In genomic region chr16:26400971-26401370, GRCm38 (mm10) we compare ENCODE assay signal across 11 mouse cellular contexts. TPM values are rescaled to one million over a fixed set of nuclear protein-coding genes. Genes with fewer than 3 reads are reported as not detected.
DNase-seq lines count a peak whose midpoint lies in the region; ATAC-seq and TF ChIP-seq lines count a peak whose summit lies in the region.
"Had no signal": no experiment of that assay in that cellular context is flagged by ENCODE, and none has a peak within 500 bp of the region (broad histone marks: within the 10 kb centered on the region; RNA-seq: fewer than 3 reads in every experiment).

No protein-coding gene starts in this region.

- peak; percentile 19; the same call in 1 of the 2 replicates for ATAC-seq in hindbrain, embryonic 15.5 days (ENCODE audit: low FRiP score, low read depth)
- ATAC-seq in hindbrain, embryonic 16.5 days, result no peak
- ATAC-seq in stomach, postnatal 0 days (ENCODE audit: low FRiP score, low TSS enrichment), result no peak; the same call in 1 of the 2 replicates
- no peak for ATAC-seq in midbrain, embryonic 16.5 days

- H3K36me3 ChIP-seq in hindbrain, embryonic 15.5 days, result no peaks in the 10 kb centered on the region
- H3K36me3 ChIP-seq in hindbrain, embryonic 16.5 days (ENCODE audit: control insufficient read depth, insufficient read depth, low read length), result no peaks in the 10 kb centered on the region
- no peaks in the 10 kb centered on the region for H3K36me3 ChIP-seq in stomach, postnatal 0 days (ENCODE audit: control insufficient read depth, insufficient read depth, low read length)
- H3K36me3 ChIP-seq in hindbrain, embryonic 10.5 days, result no peaks in the 10 kb centered on the region
- no peaks in the 10 kb centered on the region for H3K36me3 ChIP-seq in midbrain, embryonic 16.5 days (ENCODE audit: control insufficient read depth, insufficient read depth, low read length)

- H3K9ac ChIP-seq in hindbrain, embryonic 15.5 days, result no peak overlapping the region
- H3K9ac ChIP-seq in hindbrain, embryonic 16.5 days (ENCODE audit: low read depth, low read length), result no peak overlapping the region
- H3K9ac ChIP-seq in stomach, postnatal 0 days (ENCODE audit: low read length), result no peak overlapping the region
- H3K9ac ChIP-seq in midbrain, embryonic 16.5 days (ENCODE audit: low read depth, low read length), result no peak overlapping the region
- H3K9ac ChIP-seq: liver, embryonic 14.5 days had no signal

- H3K9me3 ChIP-seq in hindbrain, embryonic 15.5 days, result no peaks in the 10 kb centered on the region
- H3K9me3 ChIP-seq in hindbrain, embryonic 16.5 days (ENCODE audit: control insufficient read depth, low read length), result no peaks in the 10 kb centered on the region
- no peaks in the 10 kb centered on the region for H3K9me3 ChIP-seq in stomach, postnatal 0 days (ENCODE audit: control insufficient read depth, low read length)
- H3K9me3 ChIP-seq in hindbrain, embryonic 10.5 days, result no peaks in the 10 kb centered on the region
- H3K9me3 ChIP-seq in midbrain, embryonic 16.5 days (replicated peaks; ENCODE audit: control insufficient read depth, low read length, poor library complexity, severe bottlenecking), result no peaks in the 10 kb centered on the region

- no peaks in the 10 kb centered on the region for H3K27me3 ChIP-seq in hindbrain, embryonic 15.5 days
- H3K27me3 ChIP-seq in hindbrain, embryonic 16.5 days (replicated peaks; ENCODE audit: control insufficient read depth, insufficient read depth, low read length), result no peaks in the 10 kb centered on the region
- no peaks in the 10 kb centered on the region for H3K27me3 ChIP-seq in stomach, postnatal 0 days (ENCODE audit: control insufficient read depth, insufficient read depth, low read length)
- no peaks in the 10 kb centered on the region for H3K27me3 ChIP-seq in hindbrain, embryonic 10.5 days (ENCODE audit: insufficient read depth, poor library complexity, severe bottlenecking)
- H3K27me3 ChIP-seq in midbrain, embryonic 16.5 days (ENCODE audit: control insufficient read depth, insufficient read depth, low read depth, low read length), result no peaks in the 10 kb centered on the region

- no peak overlapping the region for H3K4me3 ChIP-seq in hindbrain, embryonic 15.5 days
- no peak overlapping the region for H3K4me3 ChIP-seq in hindbrain, embryonic 16.5 days (ENCODE audit: low read length)
- H3K4me3 ChIP-seq in stomach, postnatal 0 days (ENCODE audit: low read depth, low read length), result no peak overlapping the region
- H3K4me3 ChIP-seq in hindbrain, embryonic 10.5 days, result no peak overlapping the region
- H3K4me3 ChIP-seq in midbrain, embryonic 16.5 days (ENCODE audit: low read depth, low read length), result no peak overlapping the region

- H3K27ac ChIP-seq in hindbrain, embryonic 15.5 days (replicated peaks), result no peak overlapping the region
- no peak overlapping the region for H3K27ac ChIP-seq in hindbrain, embryonic 16.5 days (ENCODE audit: low read depth, low read length)
- peak overlapping the region; percentile 45 for H3K27ac ChIP-seq in stomach, postnatal 0 days (replicated peaks)
- no peak overlapping the region for H3K27ac ChIP-seq in hindbrain, embryonic 10.5 days
- H3K27ac ChIP-seq in midbrain, embryonic 16.5 days (ENCODE audit: low read length), result no peak overlapping the region
- H3K27ac ChIP-seq: liver, embryonic 14.5 days had no signal

- no peak for TF ChIP-seq EP300 in stomach, postnatal 0 days (optimal IDR thresholded peaks at IDR 0.05)

- H3K4me1 ChIP-seq in hindbrain, embryonic 15.5 days (replicated peaks), result no peaks in the 10 kb centered on the region
- H3K4me1 ChIP-seq in hindbrain, embryonic 16.5 days (ENCODE audit: control insufficient read depth, insufficient read depth, low read depth, low read length), result no peaks in the 10 kb centered on the region
- H3K4me1 ChIP-seq in stomach, postnatal 0 days (replicated peaks; ENCODE audit: control insufficient read depth, insufficient read depth), result no peaks in the 10 kb centered on the region
- H3K4me1 ChIP-seq in hindbrain, embryonic 10.5 days (replicated peaks), result no peaks in the 10 kb centered on the region
- H3K4me1 ChIP-seq in midbrain, embryonic 16.5 days (ENCODE audit: control insufficient read depth, insufficient read depth, low read length), result no peaks in the 10 kb centered on the region

- peak; percentile 20 for DNase-seq in testis, postnatal 14 days (ENCODE audit: low spot score)
- DNase-seq in testis, postnatal 10 days (ENCODE audit: low spot score), result no peak
- DNase-seq in kidney, adult 8-10 months, result peak; percentile 78 to 82
- DNase-seq in stomach, postnatal 0 days (ENCODE audit: low spot score), result no peak
- no peak for DNase-seq in hindbrain, embryonic 10.5 days (ENCODE audit: low spot score)
- DNase-seq: gastrocnemius, postnatal 14 days; midbrain, embryonic 14.5 days had no signal

- WGBS in hindbrain, embryonic 15.5 days, result 60% methylated on average over 3 of the region's 3 CpGs
- WGBS in hindbrain, embryonic 16.5 days, result 37% methylated on average over 3 of the region's 3 CpGs
- 17% methylated on average over 3 of the region's 3 CpGs for WGBS in stomach, postnatal 0 days
- 71% methylated on average over 3 of the region's 3 CpGs for WGBS in hindbrain, embryonic 10.5 days
- WGBS in midbrain, embryonic 16.5 days, result 47% methylated on average over 3 of the region's 3 CpGs

- no peak overlapping the region for H3K4me2 ChIP-seq in hindbrain, embryonic 15.5 days
- no peak overlapping the region for H3K4me2 ChIP-seq in hindbrain, embryonic 16.5 days (ENCODE audit: low read length)
- no peak overlapping the region for H3K4me2 ChIP-seq in stomach, postnatal 0 days (replicated peaks; ENCODE audit: low read depth)
- no peak overlapping the region for H3K4me2 ChIP-seq in midbrain, embryonic 16.5 days (ENCODE audit: low read length)

- no peak for TF ChIP-seq CTCF in stomach, postnatal 0 days (IDR thresholded peaks at IDR 0.05; ENCODE audit: low read depth)

RNA-seq across cellular contexts. Expression of gene Cldn1, which starts 29.3 kb away (rescaled TPM):
- 6.8 and 8.9 TPM in 2 replicates for polyA plus RNA-seq in hindbrain, embryonic 15.5 days (2015; fragmentation: Nextera tagmentation; extraction: Ambion mirVana)
- 10.4 and 11.4 TPM in 2 replicates for polyA plus RNA-seq in hindbrain, embryonic 16.5 days (2015; fragmentation: Nextera tagmentation; extraction: Ambion mirVana)
- polyA plus RNA-seq in stomach, postnatal 0 days (2015; fragmentation: Nextera tagmentation; extraction: Ambion mirVana), result 14.1 and 14.6 TPM in 2 replicates
- 6.2 and 8.9 TPM in 2 replicates for polyA plus RNA-seq in hindbrain, embryonic 10.5 days (2016; fragmentation: Nextera tagmentation; extraction: Ambion mirVana)
- polyA plus RNA-seq in midbrain, embryonic 16.5 days (2015; fragmentation: Nextera tagmentation; extraction: Ambion mirVana), result 3.4 and 4.7 TPM in 2 replicates

Comparison
In these comparisons a context has a peak if more than half of its experiments do, and no peak if none do; other contexts are left out.
1. DNase-seq: peak in testis, postnatal 14 days (single experiment) and kidney, adult 8-10 months (2 of 2); none in testis, postnatal 10 days (single experiment), stomach, postnatal 0 days (single experiment) and hindbrain, embryonic 10.5 days (single experiment).